Mouse (Mus musculus) small intestine, adult 2 months (tissue): ENCODE measurements at regions not wholly inside any gene's neighbourhood (a gene's known extent, or its start where the extent isn't known, plus 50 kb on each side); places are given as distances from the start of the nearest gene placed in this dataset.

ENCODE experiments used
- H3K27ac ChIP-seq: fragments of 200-500 bp; 2 replicates; pipeline ENCODE4 v1.5.1; 2012; ENCODE audit warnings: low read depth, low read length, control low read depth, inconsistent platforms; ENCODE audit not compliant: insufficient read depth
- H3K27me3 ChIP-seq: fragments of 200-500 bp; 2 replicates; pipeline ENCODE4 v1.6.1; 2012; ENCODE audit warnings: mild to moderate bottlenecking, moderate library complexity, low read length, inconsistent platforms; ENCODE audit not compliant: control insufficient read depth, insufficient read depth
- H3K36me3 ChIP-seq: fragments of 200-500 bp; 2 replicates; pipeline ENCODE4 v1.6.1; 2012; ENCODE audit warnings: mild to moderate bottlenecking, low read length, control low read depth, inconsistent platforms; ENCODE audit not compliant: control insufficient read depth, insufficient read depth
- H3K4me1 ChIP-seq: fragments of 200-500 bp; 2 replicates; pipeline ENCODE4 v1.6.1; 2012; ENCODE audit warnings: low read length, inconsistent platforms, mixed read lengths; ENCODE audit not compliant: control insufficient read depth, insufficient read depth, insufficient read length
- H3K4me3 ChIP-seq: fragments of 200-500 bp; 2 replicates; pipeline ENCODE4 v1.5.1; 2012; ENCODE audit warnings: low read depth, mild to moderate bottlenecking, control low read depth, inconsistent platforms, low read length, moderate library complexity
- CTCF ChIP-seq: fragments of 200-500 bp; IDR thresholded peaks from 2 replicates; pipeline ENCODE4 v1.5.1; 2012; ENCODE audit warnings: low read depth, mild to moderate bottlenecking, control low read depth, inconsistent platforms, low read length, moderate library complexity, mixed read lengths; ENCODE audit not compliant: insufficient replicate concordance, insufficient read length; ENCODE audit errors: extremely low read depth
- POLR2A ChIP-seq: fragments of 200-500 bp; IDR thresholded peaks from 2 replicates; pipeline ENCODE4 v1.6.1; 2012; ENCODE audit warnings: low read depth, mild to moderate bottlenecking, control low read depth, inconsistent platforms, low read length, moderate library complexity
- WGBS: fragments of 180-500 bp; shearing (Covaris S2); methylation state at CpG from one replicate; pipeline ENCODE4 v1.1.7; 2018; 5-methylcytosine and 5-hydroxymethylcytosine counted together

DNA sequence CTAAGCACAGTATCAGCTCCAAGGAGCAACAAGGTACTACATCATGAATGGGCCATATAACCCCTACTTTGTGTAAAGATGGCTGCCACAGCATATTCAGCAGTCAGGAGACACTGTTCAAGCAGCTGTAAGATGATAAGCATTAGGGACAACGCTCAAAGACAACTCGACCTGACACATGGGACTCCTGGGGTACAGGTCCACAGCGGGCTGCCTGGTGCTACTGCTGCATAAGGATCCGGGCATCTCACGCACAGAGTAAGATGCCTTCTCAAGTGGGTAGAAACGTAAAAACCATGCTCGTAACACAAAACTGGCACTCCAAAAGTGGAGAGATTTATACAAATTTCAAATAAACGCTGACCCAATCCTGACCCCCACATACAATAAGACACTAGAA is 171.7 kb upstream of the Smim15 start:
- Histone ChIP-seq H3K27me3 (no peaks in the 10 kb centered on the region; the same call in 1 of the 2 replicates), H3K36me3 (no peaks in the 10 kb centered on the region), H3K4me1 (peaks cover 2% of the 10 kb centered on the region; the same call in 1 of the 2 replicates), H3K27ac (no peak overlapping the region), H3K4me3 (no peak overlapping the region)
- WGBS: 88% methylated on average over 8 of the region's 8 CpGs
- TF ChIP-seq CTCF: no peak
- TF ChIP-seq POLR2A: no peak

DNA sequence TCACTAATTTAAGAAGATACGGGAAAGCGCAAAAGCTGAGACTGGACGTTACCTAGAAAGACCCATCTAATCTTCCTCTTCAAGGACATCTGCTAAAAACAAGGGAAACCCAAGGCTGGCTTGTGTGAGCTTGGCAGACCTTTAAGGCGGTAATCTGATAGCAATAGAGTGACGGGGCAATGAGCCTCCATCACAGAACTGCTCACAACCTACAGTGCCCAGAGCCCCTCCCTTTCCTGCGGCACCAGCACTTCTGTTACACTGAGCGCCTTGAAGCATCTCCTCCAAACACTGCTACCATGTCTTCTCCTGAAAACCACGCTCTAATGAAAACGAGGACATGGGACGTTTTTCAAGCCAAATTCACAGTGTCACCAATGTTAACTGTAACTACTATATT is 172.1 kb upstream of the Smim15 start:
- Histone ChIP-seq H3K36me3 (no peaks in the 10 kb centered on the region), H3K4me3 (no peak overlapping the region), H3K4me1 (peaks cover 2% of the 10 kb centered on the region; the same call in 1 of the 2 replicates), H3K27me3 (no peaks in the 10 kb centered on the region; the same call in 1 of the 2 replicates), H3K27ac (no peak overlapping the region)
- no peak for TF ChIP-seq POLR2A
- no peak for TF ChIP-seq CTCF
- 83% methylated on average over 10 of the region's 10 CpGs for WGBS

DNA sequence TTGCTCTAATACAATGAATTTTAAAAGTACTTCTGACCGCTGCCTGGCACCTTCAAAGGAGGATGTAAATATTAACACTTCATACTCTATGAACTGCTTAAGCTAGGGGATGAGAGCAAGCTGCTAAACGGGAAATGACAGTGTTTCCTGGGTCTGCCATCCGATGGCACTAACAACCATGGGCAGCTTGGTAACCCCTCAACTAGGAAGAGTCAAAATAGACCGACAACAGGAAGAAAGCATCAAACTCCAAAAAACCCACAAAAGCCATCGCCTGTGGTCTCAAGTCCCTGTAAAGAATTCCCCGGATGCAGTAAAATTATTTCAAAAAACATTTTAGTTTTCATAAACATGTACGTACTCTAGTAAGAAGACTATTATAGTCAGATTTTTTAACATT is 175.3 kb upstream of the Smim15 start:
- H3K27ac ChIP-seq: no peak overlapping the region
- no peaks in the 10 kb centered on the region for H3K36me3 ChIP-seq
- H3K4me3 ChIP-seq: no peak overlapping the region
- WGBS: 78% methylated on average over 7 of the region's 7 CpGs
- TF ChIP-seq CTCF (no peak), POLR2A (no peak)
- H3K4me1 ChIP-seq: peaks cover 2% of the 10 kb centered on the region; the same call in 1 of the 2 replicates
- H3K27me3 ChIP-seq: no peaks in the 10 kb centered on the region

DNA sequence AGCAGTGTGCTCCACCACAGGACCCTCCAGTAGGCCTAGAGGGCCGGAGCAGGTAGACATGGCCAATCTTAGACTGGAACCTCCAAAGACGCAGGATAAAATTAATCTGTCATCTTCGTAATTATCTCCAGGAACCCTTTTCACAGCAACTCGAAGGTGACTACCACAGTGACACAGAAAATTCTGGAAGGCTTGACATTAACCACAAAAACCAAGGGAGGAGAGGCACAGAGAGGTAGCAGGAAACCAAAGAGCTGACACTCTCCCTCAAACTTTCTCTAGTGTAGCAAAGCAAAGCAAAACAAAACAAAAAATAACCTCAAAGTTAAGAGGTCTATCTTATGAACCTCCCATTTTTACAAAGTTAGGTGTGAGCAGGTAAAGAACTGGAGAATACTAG is 177.4 kb upstream of the Smim15 start:
- Histone ChIP-seq H3K4me1 (no peaks in the 10 kb centered on the region), H3K27me3 (no peaks in the 10 kb centered on the region), H3K4me3 (no peak overlapping the region), H3K27ac (no peak overlapping the region), H3K36me3 (no peaks in the 10 kb centered on the region)
- WGBS: 88% methylated on average over 4 of the region's 4 CpGs
- TF ChIP-seq CTCF: no peak
- no peak for TF ChIP-seq POLR2A

DNA sequence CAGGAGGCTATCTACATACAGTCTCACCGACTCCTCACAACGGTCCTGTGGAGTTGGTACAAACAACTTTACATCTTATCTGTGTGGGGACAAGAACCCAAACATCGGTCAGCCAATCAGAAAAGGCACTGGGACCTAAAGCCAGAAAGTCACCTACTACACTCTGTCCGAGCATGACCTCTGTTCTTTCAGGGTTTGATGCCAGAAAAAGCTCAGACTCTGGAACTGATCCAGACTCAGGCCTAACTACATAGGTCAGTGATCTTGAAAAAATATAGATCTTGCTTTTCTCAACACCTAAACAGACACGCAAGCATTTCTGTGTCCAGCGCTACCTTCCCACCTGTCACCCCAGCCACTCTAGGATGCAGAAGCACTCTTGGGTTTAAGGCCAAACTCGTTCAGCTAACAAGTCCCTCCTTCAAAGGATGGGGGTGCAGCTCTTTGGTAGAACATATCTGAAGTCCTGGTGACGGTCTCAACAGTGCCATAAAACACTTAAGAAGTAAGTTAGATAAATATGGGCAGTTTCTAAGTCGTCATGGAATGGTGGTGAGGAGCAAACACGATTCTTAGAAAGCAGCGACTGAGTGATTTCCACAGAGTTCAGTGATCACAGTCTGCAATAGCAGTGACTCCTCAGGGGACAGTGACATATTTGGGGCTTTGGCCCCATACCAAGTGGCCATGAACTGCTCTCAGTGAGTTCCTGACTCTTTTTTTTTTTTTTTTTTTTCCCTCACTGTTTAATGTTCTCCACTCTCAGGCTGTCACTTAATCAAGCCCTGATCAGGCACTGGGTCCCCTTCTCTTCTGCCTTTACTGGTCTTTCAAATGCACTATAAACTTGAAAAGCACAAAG is 181.2 kb upstream of the Smim15 start:
- Histone ChIP-seq H3K4me1 (no peaks in the 10 kb centered on the region), H3K36me3 (no peaks in the 10 kb centered on the region), H3K27me3 (no peaks in the 10 kb centered on the region), H3K27ac (no peak overlapping the region), H3K4me3 (no peak overlapping the region)
- no peak for TF ChIP-seq CTCF
- TF ChIP-seq POLR2A: no peak
- WGBS: 48% methylated on average over 11 of the region's 11 CpGs

DNA sequence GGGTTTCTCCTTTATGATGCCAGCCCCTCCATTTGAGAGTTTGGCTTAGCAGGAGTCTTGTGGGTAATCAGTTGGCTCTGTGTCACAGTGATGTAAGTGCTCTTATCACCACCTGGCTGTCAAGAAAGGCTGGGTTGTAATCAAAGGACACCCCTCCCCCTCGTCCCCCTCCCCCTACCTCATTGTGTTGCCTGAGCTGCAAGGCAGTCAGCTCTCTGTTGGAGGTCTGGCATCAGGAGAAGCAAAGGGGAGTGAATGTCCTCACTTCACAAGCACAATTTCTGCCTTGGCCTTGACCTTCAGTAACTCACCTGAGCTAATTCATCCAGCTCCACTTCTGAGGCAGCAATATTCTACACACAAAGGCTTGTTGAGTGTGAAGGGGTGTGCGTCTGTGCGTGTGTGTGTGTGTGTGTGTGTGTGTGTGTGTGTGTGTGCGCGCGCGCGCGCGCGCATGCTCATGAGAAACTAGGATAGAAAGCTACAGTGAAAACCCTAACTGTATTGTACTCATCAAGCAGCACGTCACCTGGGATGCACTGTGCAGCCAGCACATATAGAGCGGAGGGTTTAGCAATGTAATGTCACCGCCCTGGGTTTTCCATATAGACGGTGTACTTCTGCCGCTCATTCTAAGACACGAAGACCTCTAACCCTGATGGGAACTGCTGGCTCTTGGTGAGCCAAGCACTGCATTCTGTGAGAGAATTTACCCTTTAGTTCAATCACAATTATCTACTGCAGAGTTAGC is 182.7 kb upstream of the Smim15 start:
- WGBS: 88% methylated on average over 17 of the region's 17 CpGs
- Histone ChIP-seq H3K27ac (no peak overlapping the region), H3K27me3 (no peaks in the 10 kb centered on the region), H3K4me3 (no peak overlapping the region), H3K36me3 (no peaks in the 10 kb centered on the region), H3K4me1 (no peaks in the 10 kb centered on the region; the same call in none of the 2 replicates)
- TF ChIP-seq POLR2A (no peak), CTCF (no peak)

DNA sequence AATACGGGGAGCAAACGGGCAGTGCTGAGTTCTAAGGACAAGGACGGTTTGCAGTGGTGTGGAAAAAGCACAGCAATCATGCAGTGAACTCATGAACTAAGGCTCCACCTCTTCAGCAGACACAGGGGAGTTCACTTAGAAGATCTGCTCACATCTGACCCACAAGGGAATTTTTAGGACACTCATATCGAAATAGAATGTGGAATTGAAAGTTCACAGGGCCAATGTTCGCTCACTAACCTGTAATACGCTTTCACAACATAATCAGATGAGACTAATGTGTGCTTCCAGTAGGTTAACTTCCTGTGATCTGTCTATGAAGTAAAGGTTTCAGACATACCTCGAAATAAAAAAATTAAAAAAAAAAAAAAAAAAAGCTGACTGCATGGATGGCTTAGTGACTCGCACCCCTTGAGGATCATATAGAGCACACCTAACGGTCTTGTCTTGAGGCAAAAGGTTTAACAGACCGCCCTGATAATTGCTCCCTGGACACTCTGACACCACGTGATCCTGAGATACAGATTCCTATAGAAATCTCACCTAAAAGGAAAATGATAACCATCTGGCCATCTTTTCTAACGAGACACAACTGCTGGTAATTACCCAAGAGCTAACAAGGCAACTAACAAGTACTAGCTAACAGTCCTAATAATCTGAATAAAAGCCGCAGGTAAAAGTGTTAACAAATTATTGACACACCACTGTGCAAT is 187.0 kb upstream of the Smim15 start:
- Histone ChIP-seq H3K36me3 (no peaks in the 10 kb centered on the region), H3K27me3 (no peaks in the 10 kb centered on the region), H3K4me1 (peaks cover 4% of the 10 kb centered on the region), H3K27ac (no peak overlapping the region), H3K4me3 (no peak overlapping the region)
- 81% methylated on average over 13 of the region's 13 CpGs for WGBS
- no peak for TF ChIP-seq POLR2A
- TF ChIP-seq CTCF: no peak
